Mouse (Mus musculus) liver, embryonic 14.5 days (tissue): ENCODE measurements around the gene Epb41l4b.

Source experiments
- CTCF ChIP-seq: IDR thresholded peaks from 2 replicates; pipeline ENCODE4 v1.5.1; 2016; ENCODE audit warnings: antibody characterized with exemption, low read depth, control low read depth
- EP300 ChIP-seq: IDR thresholded peaks from 2 replicates; pipeline ENCODE4 v1.6.1; 2016; ENCODE audit warnings: antibody characterized with exemption, low read depth

- TF ChIP-seq EP300 (no peak), CTCF (no peak)
Observed at GRCm38 (mm10) chr4:57123003-57123402, 20.2 kb downstream of the Epb41l4b start.
